Mouse (Mus musculus): ENCODE results near the gene Atf7.

DNA sequence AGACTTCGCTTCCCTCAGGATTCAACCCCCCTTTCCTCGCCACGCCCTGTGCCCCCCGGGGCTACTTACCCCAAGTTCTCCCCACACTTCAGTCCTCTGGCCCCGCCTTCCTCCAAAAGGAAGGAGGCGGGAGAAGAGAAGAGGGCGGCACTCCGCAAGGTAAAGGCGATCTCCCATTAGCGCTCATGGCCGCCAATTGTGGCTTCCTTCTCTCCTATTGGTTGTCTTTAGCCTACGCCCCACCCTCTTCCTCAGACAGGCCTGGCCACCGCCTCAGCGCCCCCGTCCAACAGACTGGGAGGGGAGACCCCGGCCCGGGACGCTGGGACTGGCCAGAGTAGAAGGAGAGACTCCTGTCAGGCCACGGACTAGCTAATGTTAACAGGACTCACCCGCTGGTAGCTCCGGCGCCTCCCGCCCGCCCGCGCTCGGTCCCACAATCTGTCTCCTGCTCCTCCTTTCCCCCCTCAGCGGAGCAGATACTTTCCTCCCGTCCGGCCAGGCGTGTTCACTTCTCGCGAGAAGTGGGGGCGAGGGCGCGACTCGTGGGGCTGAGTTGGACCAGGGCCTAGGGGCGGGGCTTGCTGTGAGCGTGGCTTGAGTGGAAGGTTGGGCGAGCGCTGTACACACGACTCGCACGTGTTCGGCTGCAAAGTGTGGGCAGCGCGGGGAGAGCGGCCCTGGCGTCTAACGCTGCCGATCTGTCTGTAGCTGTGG is at the start of gene Atf7, which contains the start of gene Gm28047:
- TF ChIP-seq CTCF (conservative IDR thresholded peaks at IDR 0.05; ENCODE audit: insufficient read depth, insufficient read length, low read depth, low read length) (no peak), POLR2A (IDR thresholded peaks at IDR 0.05; ENCODE audit: low read depth, low read length) (no peak)

All from kidney, adult 2 months (tissue).